Mouse (Mus musculus): ENCODE data around the gene Inha. TPM values are rescaled to one million over a fixed set of nuclear protein-coding genes. Genes with fewer than 3 reads are reported as not detected.

Inha gene
- polyA plus RNA-seq, 1 experiment from 2014 or later = 9.9 TPM

- H3K4me3 ChIP-seq (replicated peaks; ENCODE audit: low read length) = no peak overlapping the region
- no peaks in the 10 kb centered on the region for H3K9me3 ChIP-seq (ENCODE audit: control insufficient read depth, low read length)
- H3K36me3 ChIP-seq (replicated peaks; ENCODE audit: control insufficient read depth, insufficient read depth) = no peaks in the 10 kb centered on the region
- WGBS = 93% methylated on average over 3 of the region's 3 CpGs
- H3K27ac ChIP-seq = no peak overlapping the region
- ATAC-seq (ENCODE audit: low FRiP score) (no peak), DNase-seq (ENCODE audit: low spot score) (no peak)
- no peak overlapping the region for H3K4me2 ChIP-seq (replicated peaks)
- no peaks in the 10 kb centered on the region for H3K27me3 ChIP-seq (ENCODE audit: control insufficient read depth, insufficient read depth, low read length)
- no peak overlapping the region for H3K9ac ChIP-seq
- no peaks in the 10 kb centered on the region for H3K4me1 ChIP-seq (replicated peaks; ENCODE audit: control insufficient read depth, insufficient read depth, low read length)
Observed at GRCm38 (mm10) chr1:75512550-75512949, 5.7 kb downstream of the Inha start.

- DNase-seq (ENCODE audit: low spot score) (no peak), ATAC-seq (ENCODE audit: low FRiP score) (no peak)
- Histone ChIP-seq H3K4me3 (replicated peaks; ENCODE audit: low read length) (no peak overlapping the region), H3K27me3 (ENCODE audit: control insufficient read depth, insufficient read depth, low read length) (no peaks in the 10 kb centered on the region), H3K4me1 (replicated peaks; ENCODE audit: control insufficient read depth, insufficient read depth, low read length) (peaks cover 5% of the 10 kb centered on the region), H3K9ac (no peak overlapping the region), H3K27ac (no peak overlapping the region), H3K9me3 (ENCODE audit: control insufficient read depth, low read length) (no peaks in the 10 kb centered on the region), H3K36me3 (replicated peaks; ENCODE audit: control insufficient read depth, insufficient read depth) (no peaks in the 10 kb centered on the region), H3K4me2 (replicated peaks) (no peak overlapping the region)
- 80% methylated on average over 15 of the region's 15 CpGs for WGBS
Observed at GRCm38 (mm10) chr1:75516703-75517380, 10.0 kb downstream of the Inha start.

GRCm38 (mm10) chr1:75517984-75518383, 11.1 kb downstream of the Inha start:
- DNase-seq (ENCODE audit: low spot score) (no peak), ATAC-seq (ENCODE audit: low FRiP score) (no peak)
- Histone ChIP-seq H3K36me3 (replicated peaks; ENCODE audit: control insufficient read depth, insufficient read depth) (no peaks in the 10 kb centered on the region), H3K27ac (no peak overlapping the region), H3K4me2 (replicated peaks) (no peak overlapping the region), H3K9me3 (ENCODE audit: control insufficient read depth, low read length) (no peaks in the 10 kb centered on the region), H3K4me1 (replicated peaks; ENCODE audit: control insufficient read depth, insufficient read depth, low read length) (peaks cover 9% of the 10 kb centered on the region), H3K4me3 (replicated peaks; ENCODE audit: low read length) (no peak overlapping the region), H3K27me3 (ENCODE audit: control insufficient read depth, insufficient read depth, low read length) (no peaks in the 10 kb centered on the region), H3K9ac (no peak overlapping the region)
- 65% methylated on average over 3 of the region's 4 CpGs for WGBS

- Histone ChIP-seq H3K27me3 (ENCODE audit: control insufficient read depth, insufficient read depth, low read length) (no peaks in the 10 kb centered on the region), H3K27ac (no peak overlapping the region), H3K9me3 (ENCODE audit: control insufficient read depth, low read length) (no peaks in the 10 kb centered on the region), H3K9ac (no peak overlapping the region), H3K4me3 (replicated peaks; ENCODE audit: low read length) (no peak overlapping the region), H3K4me1 (replicated peaks; ENCODE audit: control insufficient read depth, insufficient read depth, low read length) (peaks cover 9% of the 10 kb centered on the region), H3K4me2 (replicated peaks) (no peak overlapping the region), H3K36me3 (replicated peaks; ENCODE audit: control insufficient read depth, insufficient read depth) (no peaks in the 10 kb centered on the region)
- no peak for DNase-seq (ENCODE audit: low spot score)
- 95% methylated on average over 4 of the region's 4 CpGs for WGBS
- no peak for ATAC-seq (ENCODE audit: low FRiP score)
Observed at GRCm38 (mm10) chr1:75518427-75518826, 11.6 kb downstream of the Inha start.

GRCm38 (mm10) chr1:75519576-75519975, 12.7 kb downstream of the Inha start:
- 0 out of 2 replicates have a peak overlapping the region, but pooled peaks have one; percentile 3 for H3K27ac ChIP-seq
- ATAC-seq (ENCODE audit: low FRiP score) = no peak
- no peak overlapping the region for H3K4me3 ChIP-seq (replicated peaks; ENCODE audit: low read length)
- no peaks in the 10 kb centered on the region for H3K27me3 ChIP-seq (ENCODE audit: control insufficient read depth, insufficient read depth, low read length)
- peaks cover 9% of the 10 kb centered on the region for H3K4me1 ChIP-seq (replicated peaks; ENCODE audit: control insufficient read depth, insufficient read depth, low read length)
- no peak overlapping the region for H3K9ac ChIP-seq
- no peaks in the 10 kb centered on the region for H3K9me3 ChIP-seq (ENCODE audit: control insufficient read depth, low read length)
- DNase-seq (ENCODE audit: low spot score) = no peak
- no peak overlapping the region for H3K4me2 ChIP-seq (replicated peaks)
- H3K36me3 ChIP-seq (replicated peaks; ENCODE audit: control insufficient read depth, insufficient read depth) = no peaks in the 10 kb centered on the region
- WGBS = 72% methylated on average over 5 of the region's 5 CpGs

GRCm38 (mm10) chr1:75521321-75522031, 14.6 kb downstream of the Inha start, which contains the start of gene Stk11ip:
Gene Stk11ip, plus strand, starts transcription at chr1:75521529.
- Histone ChIP-seq H3K4me1 (replicated peaks; ENCODE audit: control insufficient read depth, insufficient read depth, low read length) (peaks cover 9% of the 10 kb centered on the region), H3K9ac (peak within 1 kb of the TSS; percentile 35), H3K9me3 (ENCODE audit: control insufficient read depth, low read length) (no peaks in the 10 kb centered on the region), H3K36me3 (replicated peaks; ENCODE audit: control insufficient read depth, insufficient read depth) (peaks cover 12% of the 10 kb centered on the region), H3K4me3 (replicated peaks; ENCODE audit: low read length) (peak within 1 kb of the TSS; percentile 49), H3K27me3 (ENCODE audit: control insufficient read depth, insufficient read depth, low read length) (no peaks in the 10 kb centered on the region), H3K4me2 (replicated peaks) (peak within 1 kb of the TSS; percentile 62), H3K27ac (peak within 1 kb of the TSS; percentile 90)
- peak; percentile 94 for ATAC-seq (ENCODE audit: low FRiP score)
- DNase-seq (ENCODE audit: low spot score) = peak; percentile 92
- WGBS = under 1% methylated on average over 46 of the region's 46 CpGs

GRCm38 (mm10) chr1:75524679-75525078, 17.8 kb downstream of the Inha start:
- H3K9me3 ChIP-seq (ENCODE audit: control insufficient read depth, low read length) = no peaks in the 10 kb centered on the region
- no peak overlapping the region for H3K4me2 ChIP-seq (replicated peaks)
- no peak overlapping the region for H3K4me3 ChIP-seq (replicated peaks; ENCODE audit: low read length)
- H3K4me1 ChIP-seq (replicated peaks; ENCODE audit: control insufficient read depth, insufficient read depth, low read length) = peaks cover 9% of the 10 kb centered on the region
- ATAC-seq (ENCODE audit: low FRiP score) = no peak
- H3K27ac ChIP-seq = no peak overlapping the region
- peaks cover 43% of the 10 kb centered on the region for H3K36me3 ChIP-seq (replicated peaks; ENCODE audit: control insufficient read depth, insufficient read depth)
- DNase-seq (ENCODE audit: low spot score) = no peak
- no peaks in the 10 kb centered on the region for H3K27me3 ChIP-seq (ENCODE audit: control insufficient read depth, insufficient read depth, low read length)
- 93% methylated on average over 7 of the region's 7 CpGs for WGBS
- H3K9ac ChIP-seq = no peak overlapping the region

GRCm38 (mm10) chr1:75530546-75530945, 23.7 kb downstream of the Inha start:
- no peaks in the 10 kb centered on the region for H3K9me3 ChIP-seq (ENCODE audit: control insufficient read depth, low read length)
- H3K27ac ChIP-seq = no peak overlapping the region
- WGBS = 78% methylated on average over 4 of the region's 4 CpGs
- no peak for ATAC-seq (ENCODE audit: low FRiP score)
- no peaks in the 10 kb centered on the region for H3K27me3 ChIP-seq (ENCODE audit: control insufficient read depth, insufficient read depth, low read length)
- no peak overlapping the region for H3K4me2 ChIP-seq (replicated peaks)
- peaks cover 87% of the 10 kb centered on the region for H3K36me3 ChIP-seq (replicated peaks; ENCODE audit: control insufficient read depth, insufficient read depth)
- H3K9ac ChIP-seq = no peak overlapping the region
- DNase-seq (ENCODE audit: low spot score) = no peak
- H3K4me3 ChIP-seq (replicated peaks; ENCODE audit: low read length) = no peak overlapping the region
- no peaks in the 10 kb centered on the region for H3K4me1 ChIP-seq (replicated peaks; ENCODE audit: control insufficient read depth, insufficient read depth, low read length)

- H3K27me3 ChIP-seq (ENCODE audit: control insufficient read depth, insufficient read depth, low read length) = no peaks in the 10 kb centered on the region
- DNase-seq (ENCODE audit: low spot score) = no peak
- peaks cover 82% of the 10 kb centered on the region for H3K36me3 ChIP-seq (replicated peaks; ENCODE audit: control insufficient read depth, insufficient read depth)
- no peak overlapping the region for H3K27ac ChIP-seq
- H3K4me3 ChIP-seq (replicated peaks; ENCODE audit: low read length) = no peak overlapping the region
- ATAC-seq (ENCODE audit: low FRiP score) = no peak
- no peak overlapping the region for H3K4me2 ChIP-seq (replicated peaks)
- H3K4me1 ChIP-seq (replicated peaks; ENCODE audit: control insufficient read depth, insufficient read depth, low read length) = no peaks in the 10 kb centered on the region
- no peaks in the 10 kb centered on the region for H3K9me3 ChIP-seq (ENCODE audit: control insufficient read depth, low read length)
- 93% methylated on average over 19 of the region's 19 CpGs for WGBS
- no peak overlapping the region for H3K9ac ChIP-seq
Observed at GRCm38 (mm10) chr1:75532280-75533172, 25.6 kb downstream of the Inha start.

All from hindbrain, embryonic 14.5 days (tissue).